Mouse (Mus musculus) Patski (cell line): ENCODE measurements at regions not wholly inside any gene's neighbourhood (a gene's known extent, or its start where the extent isn't known, plus 50 kb on each side); places are given as distances from the start of the nearest gene placed in this dataset.

Source experiments
- ATAC-seq: fragments of 100-300 bp; one replicate; pipeline ENCODE4 v1.8.0; 2021
- CTCF ChIA-PET: fragments of 350-600 bp; sonication (Branson Sonifier 250); formaldehyde crosslinking; loops from one replicate; lab custom pipeline; 2022; ENCODE audit warnings: inconsistent platforms; lab: Charles Lee
- POLR2A ChIA-PET: fragments of 350-600 bp; sonication (Branson Sonifier 250); formaldehyde crosslinking; loops from one replicate; lab custom pipeline; 2022; ENCODE audit warnings: antibody characterized with exemption, inconsistent platforms; lab: Charles Lee
- DNase-seq: peaks from one replicate; pipeline ENCODE4 v3.0.0-alpha.2; 2011; ENCODE audit warnings: low read depth, low spot score
- H3K27me3 ChIP-seq: fragments of 371-371 bp; one replicate; pipeline ENCODE4 v1.5.1; 2021
- CTCF ChIP-seq: fragments of 100-300 bp; IDR thresholded peaks from one replicate; pipeline ENCODE4 v1.5.1; 2021
- in situ Hi-C: fragments of 300-500 bp; cut with MboI; formaldehyde crosslinking; loops from 3 replicates; pipeline ENCODE4 v1.11.1; 2018; ENCODE audit warnings: low pct_unique_long_range_greater_than_20kb, mixed read lengths

GRCm38 (mm10) chr3:140875500-140876200 is 336.5 kb downstream of the Pdha2 start:
- DNase-seq (no peak), ATAC-seq (no peak)
- TF ChIP-seq CTCF = no peak
- in situ Hi-C loops = no loop called here
- H3K27me3 ChIP-seq = no peaks in the 10 kb centered on the region
- ChIA-PET CTCF (interaction anchor here (1.4 kb wide), 1 partner anchor 15 kb away, joined by 3 read pairs; no protein-coding TSS in a partner anchor), POLR2A (no interaction called here)

GRCm38 (mm10) chr3:140874070-140874895 is 337.9 kb downstream of the Pdha2 start:
- H3K27me3 ChIP-seq = no peaks in the 10 kb centered on the region
- CTCF ChIA-PET = interaction anchor here (1.1 kb wide), 1 partner anchor 10 kb away, joined by 3 read pairs; no protein-coding TSS in a partner anchor
- no peak for TF ChIP-seq CTCF
- DNase-seq = no peak
- POLR2A ChIA-PET = no interaction called here
- no peak for ATAC-seq
- in situ Hi-C loops = no loop called here

GRCm38 (mm10) chr3:140872511-140872910 is 339.6 kb downstream of the Pdha2 start:
- in situ Hi-C loops = no loop called here
- ChIA-PET CTCF (no interaction called here), POLR2A (no interaction called here)
- ATAC-seq = no peak
- DNase-seq = no peak
- TF ChIP-seq CTCF = no peak
- H3K27me3 ChIP-seq = no peaks in the 10 kb centered on the region

GRCm38 (mm10) chr3:140871261-140871660 is 340.9 kb downstream of the Pdha2 start:
- DNase-seq (no peak), ATAC-seq (no peak)
- ChIA-PET CTCF (interaction anchor here (1.7 kb wide), 1 partner anchor 9 kb away, joined by 4 read pairs; no protein-coding TSS in a partner anchor), POLR2A (no interaction called here)
- TF ChIP-seq CTCF = no peak
- in situ Hi-C loops = no loop called here
- H3K27me3 ChIP-seq = no peaks in the 10 kb centered on the region

GRCm38 (mm10) chr3:140840197-140840596 is 372.0 kb downstream of the Pdha2 start:
- in situ Hi-C loops = no loop called here
- no peaks in the 10 kb centered on the region for H3K27me3 ChIP-seq
- ATAC-seq (no peak), DNase-seq (no peak)
- POLR2A ChIA-PET = no interaction called here
- TF ChIP-seq CTCF = no peak
- CTCF ChIA-PET = no interaction called here

GRCm38 (mm10) chr3:140837976-140838581 is 374.1 kb downstream of the Pdha2 start:
- ATAC-seq (no peak), DNase-seq (no peak)
- POLR2A ChIA-PET = no interaction called here
- in situ Hi-C loops = no loop called here
- CTCF ChIA-PET = no interaction called here
- H3K27me3 ChIP-seq = no peaks in the 10 kb centered on the region
- TF ChIP-seq CTCF = no peak

- DNase-seq (no peak), ATAC-seq (no peak)
- no peaks in the 10 kb centered on the region for H3K27me3 ChIP-seq
- in situ Hi-C loops = no loop called here
- POLR2A ChIA-PET = no interaction called here
- TF ChIP-seq CTCF = no peak
- CTCF ChIA-PET = no interaction called here
Measured at GRCm38 (mm10) chr3:140821266-140821665, 390.9 kb downstream of the Pdha2 start.

GRCm38 (mm10) chr3:140805586-140805985 is 406.6 kb downstream of the Pdha2 start:
- ATAC-seq = no peak
- TF ChIP-seq CTCF = no peak
- no peak for DNase-seq
- CTCF ChIA-PET = interaction anchor here (0.8 kb wide), 1 partner anchor 13 kb away, joined by 3 read pairs; no protein-coding TSS in a partner anchor
- H3K27me3 ChIP-seq = no peaks in the 10 kb centered on the region
- in situ Hi-C loops = no loop called here
- POLR2A ChIA-PET = no interaction called here

GRCm38 (mm10) chr3:140792943-140793342 is 419.2 kb downstream of the Pdha2 start:
- DNase-seq = no peak
- in situ Hi-C loops = no loop called here
- ATAC-seq = no peak
- no peaks in the 10 kb centered on the region for H3K27me3 ChIP-seq
- CTCF ChIA-PET = interaction anchor here (1.3 kb wide), 1 partner anchor 13 kb away, joined by 3 read pairs; no protein-coding TSS in a partner anchor
- POLR2A ChIA-PET = no interaction called here
- no peak for TF ChIP-seq CTCF

- no peaks in the 10 kb centered on the region for H3K27me3 ChIP-seq
- in situ Hi-C loops = no loop called here
- CTCF ChIA-PET = no interaction called here
- POLR2A ChIA-PET = no interaction called here
- no peak for TF ChIP-seq CTCF
- ATAC-seq = no peak
- no peak for DNase-seq
Measured at GRCm38 (mm10) chr3:140785700-140786099, 426.5 kb downstream of the Pdha2 start.

GRCm38 (mm10) chr3:140760051-140760450 is 452.1 kb downstream of the Pdha2 start:
- no peaks in the 10 kb centered on the region for H3K27me3 ChIP-seq
- ATAC-seq = no peak
- ChIA-PET POLR2A (no interaction called here), CTCF (interaction anchor here (1.5 kb wide), 1 partner anchor 15 kb away, joined by 3 read pairs; no protein-coding TSS in a partner anchor)
- DNase-seq = no peak
- no peak for TF ChIP-seq CTCF
- in situ Hi-C loops = no loop called here
